Mouse (Mus musculus): ENCODE data around the gene Pvr.

The Pvr gene

DNA sequence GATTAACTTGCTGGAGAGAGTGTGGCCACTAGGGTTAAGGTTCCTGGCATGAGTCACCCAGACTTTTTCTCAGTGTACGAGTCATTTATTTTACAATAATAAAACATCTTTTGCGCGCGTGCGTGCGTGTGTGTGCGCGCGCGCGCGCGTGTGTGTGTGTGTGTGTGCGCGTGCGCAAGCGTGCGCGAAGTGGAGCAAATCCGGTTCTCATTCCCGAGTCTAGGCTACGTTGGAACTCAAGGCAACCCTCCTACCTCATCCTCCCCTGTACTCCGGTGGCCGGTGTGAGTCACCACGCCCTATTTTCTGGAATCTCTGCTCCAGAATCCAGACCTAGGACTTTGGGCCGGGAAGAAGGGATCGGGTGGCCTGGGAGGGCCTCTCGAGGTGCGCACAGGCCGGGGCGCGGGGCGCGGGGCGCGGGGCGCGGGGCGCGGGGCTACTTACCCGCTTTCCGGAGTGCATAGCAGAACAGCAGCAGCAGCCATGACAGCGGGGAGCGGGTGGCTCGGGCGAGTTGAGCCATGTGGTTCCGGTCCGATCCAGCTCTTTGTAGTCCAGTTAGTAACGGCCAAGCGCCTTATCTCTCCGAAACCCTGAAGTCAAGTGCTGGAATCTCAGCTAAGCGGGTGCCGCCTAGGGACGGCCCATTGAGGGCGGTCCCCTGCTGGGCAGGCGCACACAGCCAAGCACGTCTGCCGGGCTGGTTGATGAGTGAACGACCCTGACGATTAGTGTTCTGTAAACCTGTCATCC lies at the start of gene Pvr:
Gene Pvr (minus strand): TSS at position 655 of the 756 bp plus-strand sequence.
- DNase-seq (ENCODE audit: low spot score in 2 of 2) = peak; percentile 60 to 68

DNA sequence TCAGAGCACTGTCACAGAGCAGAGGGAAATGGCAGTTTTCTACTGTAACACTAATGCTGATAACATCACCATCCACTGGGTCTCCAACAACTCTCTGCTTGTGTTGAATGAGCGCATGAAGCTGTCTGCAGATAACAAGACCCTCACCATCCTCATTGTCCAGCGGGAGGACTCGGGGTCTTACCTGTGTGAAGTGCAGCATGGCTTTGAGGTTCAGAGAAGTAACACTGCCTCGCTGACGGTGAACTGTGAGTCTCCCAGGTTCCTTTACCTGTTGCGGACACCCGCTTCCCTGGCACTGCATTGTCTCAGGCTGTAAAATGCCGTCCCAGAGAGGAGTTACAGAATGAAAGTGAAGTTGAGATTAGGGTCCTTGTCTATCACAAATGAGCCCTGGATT lies 49.2 kb upstream of the Pvr start:
- DNase-seq (ENCODE audit: low spot score in 2 of 2) = no peak

DNA sequence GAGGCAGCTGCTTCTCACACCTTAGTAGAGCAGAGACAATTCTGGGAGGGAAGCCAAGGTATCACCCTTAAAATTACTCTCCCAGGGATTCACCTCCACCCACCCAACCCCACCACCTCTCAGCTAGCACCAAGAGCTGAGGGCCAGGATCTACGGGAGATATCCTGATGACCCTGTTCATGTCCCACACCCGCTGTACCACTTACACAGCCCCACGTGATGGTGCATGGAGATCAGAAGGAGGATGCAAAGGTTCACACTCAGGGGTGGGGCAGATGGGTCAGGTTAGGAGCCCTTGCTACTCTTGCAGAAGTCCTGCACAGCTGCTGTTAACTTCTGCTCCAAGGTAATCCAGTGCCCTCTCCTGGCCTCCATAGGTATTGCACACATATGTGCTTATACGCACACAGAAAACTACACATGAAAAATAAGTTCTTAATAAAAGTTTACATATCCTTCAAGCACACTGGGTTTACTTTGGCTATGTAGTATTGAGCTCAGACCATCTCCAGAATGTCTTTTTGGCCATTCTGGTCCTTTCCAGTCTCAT lies 48.7 kb upstream of the Pvr start:
- no peak for DNase-seq (ENCODE audit: low spot score in 2 of 2)

DNA sequence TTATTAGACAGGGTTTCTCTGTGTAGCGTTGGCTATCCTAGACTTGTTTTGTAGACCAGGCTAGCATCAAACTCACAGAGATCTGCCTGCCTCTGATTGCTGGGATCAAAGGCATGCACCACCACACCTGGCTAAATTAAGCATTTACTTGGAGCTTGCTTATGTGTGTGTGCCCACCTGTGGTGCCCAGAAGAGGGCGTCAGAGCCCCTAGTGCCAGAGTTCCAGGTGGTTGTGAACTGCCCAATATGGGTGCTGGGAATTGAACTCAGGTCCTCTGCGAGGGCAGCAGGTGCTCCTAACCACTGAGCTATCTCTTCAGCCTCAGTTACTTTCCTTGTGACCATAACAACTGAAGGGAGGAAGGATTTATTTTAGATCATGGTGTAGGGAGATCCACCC lies 48.1 kb upstream of the Pvr start:
- DNase-seq (ENCODE audit: low spot score in 2 of 2) = no peak

DNA sequence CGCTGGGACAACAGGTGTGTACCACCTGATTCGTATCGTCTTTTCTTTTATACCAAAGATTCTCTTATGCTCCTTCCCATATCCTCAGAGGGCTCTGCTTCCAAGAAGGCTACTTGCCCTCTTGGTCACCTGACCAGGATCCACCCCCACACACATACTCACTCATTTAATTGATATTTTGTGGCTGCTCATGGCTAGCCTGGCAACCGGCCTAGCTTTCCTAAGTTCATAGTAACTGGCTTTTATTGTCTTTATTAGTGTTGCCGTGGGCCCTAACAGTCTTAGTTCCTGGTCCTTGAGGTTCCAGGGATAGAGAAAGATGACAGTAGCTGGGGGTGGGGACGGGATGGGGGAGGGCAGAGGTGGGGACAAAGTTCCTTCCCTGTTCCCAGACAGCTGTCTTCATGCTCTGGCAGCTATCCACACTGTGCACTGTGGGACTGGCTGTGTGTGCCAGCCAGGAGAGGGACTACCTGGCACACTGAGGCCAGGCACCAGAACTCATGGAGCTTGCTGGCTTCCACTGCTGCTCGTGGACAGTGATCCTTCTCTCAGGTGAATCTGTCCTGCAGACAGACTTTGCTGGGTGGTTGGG lies 44.1 kb upstream of the Pvr start, which contains the start of gene Ceacam20:
Gene Ceacam20 (plus strand): TSS at position 428 of the 595 bp plus-strand sequence.
- no peak for DNase-seq (ENCODE audit: low spot score in 2 of 2)

DNA sequence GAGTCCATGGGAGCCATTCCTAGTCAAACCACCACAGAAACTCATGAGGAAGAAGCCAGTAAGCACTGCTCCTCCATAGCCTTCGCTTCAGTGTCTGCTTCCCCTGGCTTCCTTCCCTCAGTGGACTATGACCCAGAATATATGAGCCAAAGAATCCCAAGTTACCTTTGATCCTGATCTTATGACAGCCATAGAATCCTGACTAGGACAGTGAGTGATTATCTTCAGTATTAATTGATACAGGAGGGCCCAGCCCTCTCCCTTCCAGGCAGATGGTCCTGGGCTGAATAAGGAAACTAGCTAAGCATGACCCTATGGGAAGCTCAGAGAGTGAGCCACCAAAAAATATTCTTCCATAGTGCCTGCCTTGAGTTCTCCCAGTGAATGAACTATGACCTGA lies 41.5 kb upstream of the Pvr start:
- no peak for DNase-seq (ENCODE audit: low spot score in 2 of 2)

DNA sequence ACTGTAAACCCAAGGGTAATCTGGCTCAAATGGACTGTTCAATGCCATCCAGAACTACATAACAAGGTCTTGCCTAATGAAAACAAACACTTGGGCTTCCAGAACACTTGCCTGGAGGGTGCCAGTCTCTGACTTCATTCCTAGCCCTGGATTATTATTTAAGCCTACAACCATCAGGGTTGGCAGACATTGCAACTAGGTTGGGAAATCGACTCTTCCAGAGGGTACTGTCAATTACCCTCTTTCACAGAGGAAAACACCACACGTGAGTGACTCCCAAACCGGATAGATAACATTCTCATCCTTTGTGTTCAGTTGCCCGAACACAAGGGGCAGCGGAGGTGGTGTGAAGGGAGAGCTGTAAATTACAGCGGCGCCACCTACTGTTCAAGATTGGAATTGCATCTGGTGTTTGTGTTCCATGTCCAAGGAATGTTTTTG lies 35.4 kb upstream of the Pvr start:
- DNase-seq (ENCODE audit: low spot score in 2 of 2) = peak in 1 of 2 experiments; percentile 80

DNA sequence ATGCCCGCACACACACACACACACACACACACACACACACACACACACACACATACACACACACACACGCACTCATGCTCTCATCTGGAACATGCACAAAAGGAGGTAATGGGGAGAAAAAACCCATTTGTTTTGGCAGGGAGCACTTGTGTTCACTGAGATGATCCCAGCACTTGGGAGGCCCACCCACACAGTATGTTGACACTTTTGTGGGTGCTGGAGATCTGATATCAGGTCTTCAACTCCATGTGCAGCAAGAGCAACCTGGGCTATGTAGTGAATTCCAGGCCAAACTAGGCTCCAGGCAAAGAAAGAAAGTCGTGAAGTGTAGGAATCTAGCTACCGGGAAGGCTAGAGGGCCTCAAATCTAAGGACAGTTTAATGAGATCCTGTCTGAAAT lies 34.9 kb upstream of the Pvr start:
- DNase-seq (ENCODE audit: low spot score in 2 of 2) = no peak

DNA sequence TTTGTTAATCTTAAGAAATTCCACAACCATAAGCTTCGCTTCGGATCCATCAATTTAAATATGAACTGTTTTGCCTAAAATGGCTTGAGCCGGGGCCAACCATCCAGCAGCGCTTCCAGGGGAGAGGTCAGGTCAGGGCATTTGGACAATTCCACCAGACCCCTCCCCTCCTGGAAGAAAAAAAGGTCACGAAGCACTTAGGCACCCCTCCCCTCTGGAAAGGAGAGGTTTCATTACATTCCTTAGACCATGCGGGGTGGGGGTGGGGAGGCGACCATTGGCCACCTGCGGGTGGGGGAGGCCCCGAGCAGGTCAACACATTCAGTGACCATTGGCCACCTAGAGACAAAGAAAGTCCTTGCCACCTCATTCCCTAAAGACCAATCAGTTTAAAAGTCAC lies 32.1 kb upstream of the Pvr start:
- DNase-seq (ENCODE audit: low spot score in 2 of 2) = no peak

DNA sequence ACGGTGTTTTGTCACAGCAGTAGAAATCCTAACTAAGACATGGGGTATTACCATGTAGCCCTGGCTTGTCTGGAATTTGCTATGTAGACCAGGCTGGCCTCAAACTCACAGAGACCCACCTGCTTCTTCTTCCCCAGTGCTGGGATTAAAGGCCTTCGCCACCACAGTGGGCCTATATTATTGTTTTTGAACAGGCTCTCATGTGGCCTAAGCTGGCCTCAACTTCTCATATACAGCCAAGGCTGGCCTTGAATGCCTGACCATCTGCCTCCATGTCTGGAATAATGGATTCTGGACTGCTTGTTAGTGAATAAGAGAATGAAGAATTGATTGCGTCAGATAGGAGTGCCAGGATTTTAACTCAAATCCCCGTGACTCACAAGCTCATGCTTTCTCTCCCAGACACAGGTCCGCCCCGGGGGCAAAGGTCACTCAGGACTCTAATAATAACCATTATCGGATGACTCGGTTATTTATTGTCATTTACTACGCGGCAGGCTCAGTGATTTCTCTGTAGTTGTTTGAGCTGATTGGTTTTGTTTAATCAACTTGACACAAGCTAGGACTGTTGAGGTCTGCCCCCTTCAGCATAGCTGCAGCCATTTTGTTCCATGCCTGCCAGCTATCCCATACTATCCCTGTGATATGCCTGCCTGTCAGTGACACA lies 31.5 kb upstream of the Pvr start:
- DNase-seq (ENCODE audit: low spot score in 2 of 2) = no peak

DNA sequence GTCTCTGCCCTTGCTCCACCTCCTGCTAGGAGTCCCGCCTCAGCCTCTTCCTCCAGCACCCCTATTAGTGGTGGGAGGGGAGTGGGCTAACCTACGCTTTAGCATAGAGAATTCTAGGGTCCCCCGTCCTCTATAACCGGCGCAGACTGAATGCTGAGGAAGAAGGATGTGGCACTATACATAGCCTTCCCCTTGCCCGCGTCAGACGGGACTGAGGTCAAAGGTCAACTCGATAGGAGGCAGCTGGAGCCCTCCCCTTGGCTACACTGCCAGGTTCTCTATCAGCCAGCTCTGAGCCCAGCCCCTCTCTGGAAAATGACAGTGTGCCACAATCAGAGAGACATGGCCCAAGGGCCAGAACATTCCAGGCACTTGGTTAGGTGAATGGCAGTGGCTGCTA lies 29.6 kb upstream of the Pvr start, which contains the start of gene Igsf23:
Gene Igsf23 (minus strand): TSS at position 168 of the 400 bp plus-strand sequence.
- no peak for DNase-seq (ENCODE audit: low spot score in 2 of 2)

DNA sequence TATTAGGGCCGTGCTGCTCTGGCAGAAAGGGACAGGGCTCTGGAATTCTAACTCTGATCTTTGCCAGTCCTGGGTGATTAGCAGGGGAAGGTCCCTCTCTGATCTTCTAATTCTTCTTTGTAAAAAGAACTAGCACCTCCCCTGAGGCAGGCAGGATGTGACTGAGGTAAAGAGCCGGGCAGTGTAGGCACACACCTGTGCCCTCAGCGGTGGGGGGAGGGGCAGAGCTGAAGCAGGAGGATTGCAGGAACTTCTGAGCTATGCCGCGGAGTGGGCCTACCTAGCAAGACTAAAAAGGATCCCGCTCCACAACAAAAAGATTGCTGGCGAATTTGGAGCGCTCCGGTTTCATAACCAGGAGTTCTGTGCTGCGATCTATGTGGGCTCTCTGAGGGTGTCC lies 29.0 kb upstream of the Pvr start:
- no peak for DNase-seq (ENCODE audit: low spot score in 2 of 2)

DNA sequence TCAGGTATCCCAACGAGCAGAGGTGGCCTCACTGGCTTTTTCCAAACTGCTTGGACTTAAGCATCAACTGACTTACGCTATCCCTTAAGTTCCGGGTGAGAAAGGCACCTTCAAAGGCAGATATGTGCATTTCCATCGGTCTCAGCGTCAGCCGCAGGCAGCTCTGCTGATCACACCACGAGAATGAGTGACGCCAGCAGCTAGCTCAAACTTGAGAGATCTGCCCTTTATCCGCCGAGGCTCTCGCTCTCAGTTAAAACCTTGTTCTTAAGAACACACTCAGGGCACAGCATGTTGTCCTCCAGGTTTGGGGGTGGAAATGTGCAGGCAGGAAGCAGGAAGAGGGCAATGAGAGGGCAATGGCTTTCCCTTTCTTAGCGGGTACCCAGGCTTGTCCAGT lies 28.0 kb upstream of the Pvr start:
- DNase-seq (ENCODE audit: low spot score in 2 of 2) = no peak

DNA sequence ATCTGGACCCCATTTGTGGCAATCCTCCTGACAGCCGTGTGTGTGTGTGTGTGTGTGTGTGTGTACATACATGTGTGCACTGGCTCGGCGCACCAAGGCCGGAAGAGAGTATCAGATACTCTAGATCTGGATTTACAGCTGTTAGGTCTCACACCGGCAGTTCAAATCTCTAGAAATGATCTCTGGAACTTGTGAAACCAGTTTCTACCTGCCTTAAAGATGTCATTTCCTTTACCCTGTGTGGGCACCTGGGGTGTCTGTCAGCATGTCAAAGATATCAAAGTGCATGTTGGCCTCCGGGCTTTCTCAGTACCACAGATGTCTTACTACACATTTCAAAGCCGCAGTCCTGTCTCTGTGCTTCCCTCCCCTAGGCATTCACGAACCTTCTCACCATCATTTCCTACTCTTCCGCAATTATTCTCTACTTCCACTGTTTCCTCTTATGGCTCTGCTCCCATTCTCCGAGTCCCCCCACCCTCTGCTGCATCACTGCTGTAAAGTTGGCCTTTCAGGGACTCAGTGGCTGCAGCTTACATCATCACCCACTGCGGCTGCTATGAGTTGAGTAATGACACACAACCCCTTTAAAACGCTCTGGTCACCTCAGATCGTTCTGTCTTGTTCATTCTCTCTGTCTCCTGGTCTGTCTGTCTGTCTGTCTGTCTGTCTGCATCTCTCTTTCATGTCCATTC lies 25.0 kb upstream of the Pvr start:
- no peak for DNase-seq (ENCODE audit: low spot score in 2 of 2)

DNA sequence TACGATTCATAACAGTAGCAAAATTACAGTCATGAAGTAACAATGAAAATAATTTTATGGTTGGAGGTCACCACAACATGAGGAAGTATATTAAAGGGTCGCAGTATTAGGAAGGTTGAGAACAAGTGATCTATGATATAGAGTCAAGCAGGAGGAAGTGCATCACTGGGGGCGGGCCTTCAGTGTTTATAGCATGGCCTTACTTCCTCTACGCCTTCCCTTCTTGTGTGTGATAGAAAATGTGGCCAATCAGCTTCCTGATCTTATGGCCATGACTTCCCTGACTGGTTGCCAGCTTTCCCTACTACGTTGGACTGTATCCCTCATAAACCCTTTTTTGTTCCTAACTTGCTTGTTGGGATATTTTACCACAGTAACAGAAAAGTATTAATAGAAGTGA lies 24.2 kb upstream of the Pvr start:
- no peak for DNase-seq (ENCODE audit: low spot score in 2 of 2)

DNA sequence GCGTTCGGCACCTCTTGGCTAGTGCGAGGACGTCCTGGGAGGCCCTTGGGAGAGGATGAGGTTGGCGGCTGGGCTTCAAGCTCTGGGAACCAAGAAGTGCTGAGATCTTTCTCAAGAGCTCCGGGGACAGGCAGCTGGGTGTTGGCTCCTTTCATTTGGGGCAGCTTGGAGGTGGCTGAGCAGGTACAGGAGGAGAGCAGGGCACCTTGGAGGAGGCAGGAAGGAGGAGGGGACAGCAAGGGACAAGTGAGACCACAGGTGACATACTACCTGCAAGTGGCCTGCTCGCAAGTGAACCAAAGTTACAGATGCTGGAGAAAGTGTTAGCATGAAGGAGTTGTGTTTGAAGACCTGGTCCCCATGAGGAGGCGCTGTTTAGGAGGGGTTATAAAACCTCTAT lies 23.7 kb upstream of the Pvr start:
- no peak for DNase-seq (ENCODE audit: low spot score in 2 of 2)

DNA sequence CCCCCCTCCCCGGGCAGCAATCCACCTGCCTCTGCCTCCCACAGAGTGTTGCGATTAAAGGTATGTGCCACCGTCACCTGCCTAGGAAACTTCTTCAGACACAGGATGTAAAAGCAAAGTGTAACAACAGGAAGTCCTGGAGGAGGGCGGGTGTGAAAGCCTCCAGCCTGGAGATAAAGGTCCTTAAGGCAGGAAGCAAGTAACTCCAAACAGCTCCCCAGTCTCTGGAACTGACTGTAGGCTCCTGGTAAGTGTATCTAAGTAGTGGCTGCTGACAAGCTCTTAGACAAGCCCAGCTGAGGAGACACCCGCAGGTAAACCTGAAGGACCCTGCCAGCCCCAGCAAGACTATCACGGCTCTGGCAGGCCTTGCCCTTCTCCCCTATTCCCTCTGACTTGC lies 19.3 kb upstream of the Pvr start:
- no peak for DNase-seq (ENCODE audit: low spot score in 2 of 2)

DNA sequence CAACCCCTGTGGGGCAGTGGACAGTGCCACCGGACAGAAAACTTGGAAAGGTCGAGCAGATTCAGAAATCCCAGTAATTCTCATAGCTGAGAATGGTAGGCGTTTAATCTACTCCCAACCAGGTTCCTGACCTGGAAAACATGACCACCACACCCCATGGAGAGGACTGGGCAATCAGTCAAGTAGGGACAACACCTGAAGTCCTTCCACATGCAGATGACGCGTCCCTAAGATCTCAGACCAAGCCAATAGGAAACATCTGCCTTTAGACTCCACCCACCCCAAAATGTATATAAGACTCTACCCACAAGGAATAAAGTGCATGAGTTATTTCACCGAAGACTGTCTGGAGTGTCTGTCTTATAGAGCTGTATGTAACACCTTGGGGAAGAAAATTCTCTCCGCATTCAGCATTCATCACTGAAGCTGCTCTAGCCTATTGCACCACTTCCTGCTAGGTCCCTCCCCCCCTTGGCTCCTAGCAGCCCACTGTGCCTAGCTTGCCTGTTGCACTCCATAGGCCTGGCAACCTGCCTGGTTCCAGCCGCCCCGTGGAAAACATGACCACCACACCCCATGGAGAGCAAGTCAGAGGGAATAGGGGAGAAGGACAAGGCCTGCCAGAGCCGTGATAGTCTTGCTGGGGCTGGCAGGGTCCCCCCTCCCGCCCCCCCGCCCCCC lies 18.7 kb upstream of the Pvr start:
- DNase-seq (ENCODE audit: low spot score in 2 of 2) = peak; percentile 31 to 36

DNA sequence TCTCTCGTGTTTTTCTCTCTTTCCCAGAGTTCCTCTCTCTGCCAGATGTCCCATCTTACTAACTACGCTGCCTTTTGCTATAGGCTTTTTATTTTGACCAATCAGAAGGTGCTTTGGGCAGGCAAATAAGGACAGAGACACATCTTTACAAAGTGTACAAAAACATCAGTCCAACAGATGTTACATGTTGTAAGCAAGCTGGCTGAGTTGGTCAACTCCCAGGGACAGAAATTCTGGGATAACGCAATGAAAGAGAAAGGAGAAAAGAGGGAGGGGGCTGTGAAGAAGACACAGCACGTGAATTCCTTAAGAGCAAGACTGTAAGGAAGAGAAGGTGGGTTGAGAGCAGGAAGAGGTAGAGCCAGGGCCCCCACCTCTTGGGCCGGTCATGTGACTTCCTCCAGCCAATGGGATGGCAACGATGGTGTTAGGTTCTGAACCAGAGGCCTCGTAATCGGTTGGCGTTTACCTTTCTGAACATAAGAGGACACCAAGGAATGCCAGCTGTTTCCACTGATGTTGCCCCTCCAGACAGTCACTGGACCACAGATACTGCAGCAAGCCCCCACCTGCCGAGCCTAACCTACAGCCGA lies 16.4 kb upstream of the Pvr start:
- no peak for DNase-seq (ENCODE audit: low spot score in 2 of 2)

DNA sequence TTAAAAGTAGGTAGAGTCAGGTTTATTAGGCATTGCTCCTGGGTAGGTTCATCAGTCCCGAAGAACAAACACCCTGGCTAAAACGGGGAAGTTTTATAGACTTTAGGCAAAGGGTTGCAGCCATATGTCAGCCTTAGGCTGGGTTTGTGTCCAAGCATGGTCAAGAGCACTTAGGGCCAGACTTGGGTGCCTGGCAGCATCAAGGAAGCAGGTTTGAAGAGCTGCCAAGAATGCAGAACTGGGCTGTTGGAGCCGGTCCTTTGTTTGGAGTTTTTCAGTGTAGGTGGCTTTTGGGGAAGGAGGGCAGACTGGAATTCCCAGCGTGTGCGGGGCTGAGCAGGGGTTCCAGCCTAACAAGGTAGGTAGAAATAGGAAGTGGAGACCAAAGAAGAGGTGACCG lies 15.0 kb upstream of the Pvr start:
- no peak for DNase-seq (ENCODE audit: low spot score in 2 of 2)

DNA sequence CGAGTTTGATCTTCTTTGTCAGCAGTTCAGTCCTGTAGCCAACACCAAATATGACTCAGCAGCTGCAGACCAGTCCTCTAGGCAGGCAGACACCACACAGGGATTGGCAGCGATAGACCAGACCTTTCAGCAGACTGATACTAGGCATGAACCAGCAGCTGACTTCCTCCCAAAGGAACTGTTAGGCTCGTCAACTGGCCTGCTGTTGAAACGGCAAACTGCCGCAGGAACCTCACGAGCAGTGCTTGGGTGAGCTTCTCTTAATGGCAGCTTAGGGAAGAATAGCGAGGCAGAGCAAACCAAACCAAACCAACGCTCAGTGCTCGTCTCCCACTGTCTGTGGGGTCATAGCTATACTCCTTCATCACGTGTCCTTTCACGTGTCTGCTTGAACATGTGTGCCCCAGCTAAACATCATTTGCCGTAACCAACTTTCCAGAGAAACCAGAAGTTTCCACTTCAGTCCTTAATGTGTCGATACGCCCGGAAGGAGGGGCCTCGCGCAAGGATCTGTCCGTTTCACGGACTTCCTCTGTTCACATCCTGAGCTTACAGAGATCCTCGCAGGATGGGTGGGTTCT lies 14.3 kb upstream of the Pvr start:
- no peak for DNase-seq (ENCODE audit: low spot score in 2 of 2)
